Mouse (Mus musculus) heart, embryonic 16.5 days (tissue): ENCODE measurements around the gene Meltf. TPM values are rescaled to one million over a fixed set of nuclear protein-coding genes. Genes with fewer than 3 reads are reported as not detected.

ENCODE experiments used
- ATAC-seq: fragments of 200-750 bp; cut with Nextera tagmentation; replicated peaks from 2 replicates; pipeline ENCODE4 v1.8.0; 2017; ENCODE audit warnings: moderate number of reproducible peaks; ENCODE audit not compliant: insufficient read depth, low FRiP score; ENCODE audit errors: extremely low read depth
- H3K27ac ChIP-seq: fragments of 300-500 bp; sonication (generic); 2 replicates; pipeline ENCODE4 v1.5.1; 2014; ENCODE audit warnings: mild to moderate bottlenecking, low read length, control low read depth, moderate library complexity
- H3K27me3 ChIP-seq: fragments of 300-500 bp; sonication (generic); 2 replicates; pipeline ENCODE4 v1.6.1; 2014; ENCODE audit warnings: low read length, mixed read lengths; ENCODE audit not compliant: control insufficient read depth, insufficient read depth
- H3K36me3 ChIP-seq: fragments of 300-500 bp; sonication (generic); 2 replicates; pipeline ENCODE4 v1.6.1; 2014; ENCODE audit not compliant: control insufficient read depth, insufficient read depth
- H3K4me1 ChIP-seq: fragments of 300-500 bp; sonication (generic); 2 replicates; pipeline ENCODE4 v1.6.1; 2014; ENCODE audit warnings: low read length, mixed read lengths; ENCODE audit not compliant: control insufficient read depth, insufficient read depth
- H3K4me2 ChIP-seq: fragments of 300-500 bp; sonication (generic); 2 replicates; pipeline ENCODE4 v1.6.1; 2014; ENCODE audit warnings: low read depth, mild to moderate bottlenecking, control low read depth, low read length
- H3K4me3 ChIP-seq: fragments of 300-500 bp; sonication (generic); 2 replicates; pipeline ENCODE4 v1.5.1; 2014; ENCODE audit warnings: mild to moderate bottlenecking, control low read depth, low read length
- H3K9ac ChIP-seq: fragments of 300-500 bp; sonication (generic); 2 replicates; pipeline ENCODE4 v1.6.1; 2014; ENCODE audit warnings: low read length, control low read depth
- H3K9me3 ChIP-seq: fragments of 300-500 bp; sonication (generic); replicated peaks from 2 replicates; pipeline ENCODE4 v1.6.1; 2016; ENCODE audit warnings: low read length; ENCODE audit not compliant: control insufficient read depth
- WGBS: fragments of 180-500 bp; shearing (Covaris S2); extraction: QIAGEN DNeasy Blood & Tissue Kit; methylation state at CpG from one replicate; pipeline ENCODE4 v1.1.7; 2014; 5-methylcytosine and 5-hydroxymethylcytosine counted together
- polyA plus RNA-seq: library from polyadenylated mRNA; unstranded; fragments of >200 nt; fragmentation: Nextera tagmentation; extraction: Ambion mirVana; gene quantifications from 2 replicates; pipeline ENCODE4 v1.2.1, GENCODE M21; 2015

The Meltf gene
- polyA plus RNA-seq, 1 experiment from 2014 or later, result 0.16 TPM

DNA sequence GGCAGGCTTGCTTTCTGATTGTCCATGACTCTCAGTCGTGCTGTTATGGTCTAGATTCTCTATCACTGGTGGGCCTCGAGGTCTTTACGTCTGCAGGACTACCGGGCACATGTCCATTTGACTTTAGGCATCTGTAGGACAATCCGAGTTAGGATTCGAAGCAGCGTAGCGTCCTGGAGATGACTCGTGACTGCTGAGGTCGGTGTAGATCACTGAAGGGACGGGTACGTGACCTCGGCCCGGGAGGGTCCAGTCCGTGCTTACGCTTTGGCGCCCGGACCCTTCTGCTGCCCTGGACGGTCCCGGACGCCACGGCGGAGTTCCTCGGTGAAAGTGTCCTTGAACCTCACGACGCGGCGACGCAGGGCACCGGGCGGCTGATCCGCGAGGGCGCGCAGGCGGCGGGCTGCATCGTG lies 69.3 kb downstream of the Meltf start:
- peaks cover 7% of the 10 kb centered on the region; the same call in 1 of the 2 replicates for H3K36me3 ChIP-seq
- no peaks in the 10 kb centered on the region for H3K9me3 ChIP-seq
- H3K27ac ChIP-seq, result peak overlapping the region; percentile 94
- peak overlapping the region; percentile 85 for H3K4me2 ChIP-seq
- H3K27me3 ChIP-seq, result no peaks in the 10 kb centered on the region
- peaks cover 19% of the 10 kb centered on the region for H3K4me1 ChIP-seq
- peak overlapping the region; percentile 97 for H3K4me3 ChIP-seq
- peak; percentile 61 for ATAC-seq
- under 1% methylated on average over 38 of the region's 38 CpGs for WGBS
- H3K9ac ChIP-seq, result peak overlapping the region; percentile 95

GRCm38 (mm10) chr16:31948345-31948774 lies 69.8 kb downstream of the Meltf start, which contains the start of the genes 0610012G03Rik and Ncbp2:
Gene 0610012G03Rik (minus strand): TSS chr16:31948494.
Gene Ncbp2 (plus strand): TSS chr16:31948513.
- H3K27me3 ChIP-seq, result no peaks in the 10 kb centered on the region
- peaks cover 7% of the 10 kb centered on the region; the same call in 1 of the 2 replicates for H3K36me3 ChIP-seq
- peak within 1 kb of the TSS; percentile 95 for H3K9ac ChIP-seq
- peak; percentile 94 for ATAC-seq
- H3K4me1 ChIP-seq, result peaks cover 19% of the 10 kb centered on the region
- H3K9me3 ChIP-seq, result no peaks in the 10 kb centered on the region
- H3K27ac ChIP-seq, result peak within 1 kb of the TSS; percentile 94
- 0% methylated on average over 54 of the region's 55 CpGs for WGBS
- H3K4me2 ChIP-seq, result peak within 1 kb of the TSS; percentile 85
- peak within 1 kb of the TSS; percentile 97 for H3K4me3 ChIP-seq

Other genes starting within 250 kb of the Meltf start
- 13.7 and 14.2 TPM in 2 replicates for gene Dlg1, start 215.4 kb upstream of the Meltf start, polyA plus RNA-seq
- gene Pigz, start 55.0 kb downstream of the Meltf start, polyA plus RNA-seq, result 0.71 and 1.4 TPM in 2 replicates
- 121 and 127 TPM in 2 replicates for gene 0610012G03Rik, start 69.7 kb downstream of the Meltf start, polyA plus RNA-seq
- gene Ncbp2, start 69.7 kb downstream of the Meltf start, polyA plus RNA-seq, result 64.4 and 64.5 TPM in 2 replicates
- gene Senp5, start 124.5 kb downstream of the Meltf start, polyA plus RNA-seq, result 10.0 TPM in 2 replicates
- gene Pak2, start 200.5 kb downstream of the Meltf start, polyA plus RNA-seq, result 23.9 and 26.5 TPM in 2 replicates
- 63.6 and 73.0 TPM in 2 replicates for gene Pigx, start 220.9 kb downstream of the Meltf start, polyA plus RNA-seq
- 21.7 and 26.3 TPM in 2 replicates for gene Cep19, start 221.0 kb downstream of the Meltf start, polyA plus RNA-seq